Mouse (Mus musculus) A20 (cell line): ENCODE measurements around the gene Zc2hc1b.

ENCODE experiments used
- DNase-seq: peaks from one replicate; pipeline ENCODE4 v3.0.0-alpha.2; 2011; ENCODE audit warnings: low read depth, low spot score

Gene Zc2hc1b

GRCm38 (mm10) chr10:13115030-13115429 lies 62.8 kb downstream of the Zc2hc1b start:
- DNase-seq, result no peak

- no peak for DNase-seq
Observed at GRCm38 (mm10) chr10:13113641-13114040, 64.2 kb downstream of the Zc2hc1b start.

- DNase-seq, result no peak
Observed at GRCm38 (mm10) chr10:13112849-13113248, 65.0 kb downstream of the Zc2hc1b start.

GRCm38 (mm10) chr10:13109781-13110180 lies 68.0 kb downstream of the Zc2hc1b start:
- no peak for DNase-seq

- no peak for DNase-seq
Observed at GRCm38 (mm10) chr10:13108847-13109246, 69.0 kb downstream of the Zc2hc1b start.

GRCm38 (mm10) chr10:13108021-13108548 lies 69.7 kb downstream of the Zc2hc1b start:
- DNase-seq, result no peak

- no peak for DNase-seq
Observed at GRCm38 (mm10) chr10:13106909-13107624, 70.8 kb downstream of the Zc2hc1b start.

GRCm38 (mm10) chr10:13103838-13104237 lies 74.0 kb downstream of the Zc2hc1b start:
- DNase-seq, result peak; percentile 17

GRCm38 (mm10) chr10:13102360-13102759 lies 75.5 kb downstream of the Zc2hc1b start:
- no peak for DNase-seq

GRCm38 (mm10) chr10:13100061-13100648 lies 77.7 kb downstream of the Zc2hc1b start:
- no peak for DNase-seq
